ENCODE assay signal across 8 mouse cellular contexts in the genomic region with DNA sequence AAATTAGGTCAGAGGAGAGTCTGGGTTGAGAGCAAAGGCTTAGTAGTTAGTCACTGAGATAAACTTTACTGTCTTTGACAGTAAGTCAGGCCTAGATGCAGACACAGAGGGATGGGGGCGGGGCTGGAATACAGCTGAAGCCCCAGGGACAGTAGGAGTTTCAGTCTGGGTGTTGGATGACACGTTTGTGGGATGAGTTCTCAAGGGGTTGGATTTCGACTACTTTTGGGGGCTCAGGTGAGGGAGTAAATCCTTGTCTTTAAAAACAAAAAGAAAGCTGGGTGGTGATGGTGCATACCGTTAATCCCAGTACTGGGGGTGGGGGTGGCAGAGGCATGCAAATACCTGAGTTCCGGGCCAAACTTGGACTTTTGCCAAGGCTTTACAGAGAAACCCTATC. TPM values are rescaled to one million over a fixed set of nuclear protein-coding genes. Genes with fewer than 3 reads are reported as not detected.
DNase-seq lines count a peak whose midpoint lies in the region; ATAC-seq lines count a peak whose summit lies in the region.

No protein-coding gene starts in this region.

- H3K36me3 ChIP-seq in kidney, embryonic 14.5 days (ENCODE audit: control insufficient read depth, insufficient read depth, low read length): no peaks in the 10 kb centered on the region
- H3K36me3 ChIP-seq in heart, embryonic 14.5 days (ENCODE audit: control insufficient read depth, insufficient read depth, low read length): no peaks in the 10 kb centered on the region
- no peaks in the 10 kb centered on the region for H3K36me3 ChIP-seq in liver, embryonic 16.5 days (ENCODE audit: control insufficient read depth, insufficient read depth)

- peak overlapping the region; percentile 59 for H3K4me2 ChIP-seq in kidney, embryonic 14.5 days (replicated peaks; ENCODE audit: low read depth, low read length)
- H3K4me2 ChIP-seq in heart, embryonic 14.5 days (ENCODE audit: low read length): peak overlapping the region; percentile 81
- peak overlapping the region; percentile 73 for H3K4me2 ChIP-seq in liver, embryonic 16.5 days (ENCODE audit: low read depth, low read length)

- H3K4me3 ChIP-seq in kidney, embryonic 14.5 days (ENCODE audit: low read length): no peak overlapping the region; the same call in 1 of the 2 replicates
- peak overlapping the region in 1 of 2 experiments; percentile 52; a peak in 1 of 4 replicates for H3K4me3 ChIP-seq in heart, embryonic 14.5 days (ENCODE audit: control insufficient read depth in 1 of 2, insufficient read depth in 1 of 2, low read depth in 1 of 2, low read length in 2 of 2)
- H3K4me3 ChIP-seq in liver, embryonic 16.5 days (ENCODE audit: low read depth, low read length): peak overlapping the region; percentile 66; the same call in 1 of the 2 replicates

- peaks cover 15% of the 10 kb centered on the region; the same call in 1 of the 2 replicates for H3K4me1 ChIP-seq in kidney, embryonic 14.5 days (ENCODE audit: control insufficient read depth, insufficient read depth, low read length)
- H3K4me1 ChIP-seq in heart, embryonic 14.5 days (ENCODE audit: control insufficient read depth in 2 of 2, insufficient read depth in 2 of 2, low read length in 2 of 2): peaks cover 9 to 14% of the 10 kb centered on the region in 2 experiments
- H3K4me1 ChIP-seq in liver, embryonic 16.5 days (ENCODE audit: control insufficient read depth, low read depth, low read length): peaks cover 55% of the 10 kb centered on the region

- H3K27me3 ChIP-seq in kidney, embryonic 14.5 days (ENCODE audit: control insufficient read depth, insufficient read depth, low read length): no peaks in the 10 kb centered on the region
- H3K27me3 ChIP-seq in heart, embryonic 14.5 days (ENCODE audit: control insufficient read depth, insufficient read depth, low read length): no peaks in the 10 kb centered on the region
- no peaks in the 10 kb centered on the region for H3K27me3 ChIP-seq in liver, embryonic 16.5 days (ENCODE audit: control insufficient read depth, insufficient read depth, low read depth, low read length)

- 10% methylated on average over 5 of the region's 5 CpGs for WGBS in kidney, embryonic 14.5 days
- 32% methylated on average over 5 of the region's 5 CpGs for WGBS in heart, embryonic 14.5 days
- WGBS in liver, embryonic 16.5 days (ENCODE audit: insufficient replicate concordance): 52% methylated on average over 5 of the region's 5 CpGs

- no peak for ATAC-seq in kidney, embryonic 14.5 days (ENCODE audit: low FRiP score, low TSS enrichment)
- ATAC-seq in heart, embryonic 14.5 days (ENCODE audit: insufficient number of reproducible peaks, insufficient read depth, low FRiP score, low read depth): no peak
- ATAC-seq in liver, embryonic 16.5 days (ENCODE audit: low read depth): no peak

- H3K9me3 ChIP-seq in kidney, embryonic 14.5 days (ENCODE audit: control insufficient read depth, low read length): no peaks in the 10 kb centered on the region
- H3K9me3 ChIP-seq in heart, embryonic 14.5 days (ENCODE audit: control insufficient read depth, low read length): no peaks in the 10 kb centered on the region
- H3K9me3 ChIP-seq in liver, embryonic 16.5 days (replicated peaks; ENCODE audit: control insufficient read depth, low read length): no peaks in the 10 kb centered on the region

- H3K9ac ChIP-seq in kidney, embryonic 14.5 days (ENCODE audit: low read depth, low read length): no peak overlapping the region
- H3K9ac ChIP-seq in heart, embryonic 14.5 days (ENCODE audit: low read length): no peak overlapping the region; the same call in 1 of the 2 replicates
- no peak overlapping the region for H3K9ac ChIP-seq in liver, embryonic 16.5 days (ENCODE audit: low read depth, low read length)

- H3K27ac ChIP-seq in kidney, embryonic 14.5 days (ENCODE audit: low read depth, low read length): peak overlapping the region; percentile 89
- H3K27ac ChIP-seq in heart, embryonic 14.5 days (replicated peaks in 1 of 2; ENCODE audit: control insufficient read depth in 1 of 2, insufficient read depth in 1 of 2, low read depth in 2 of 2, low read length in 2 of 2): peak overlapping the region in 1 of 2 experiments; percentile 85; a peak in 1 of 4 replicates
- H3K27ac ChIP-seq in liver, embryonic 16.5 days (ENCODE audit: low read length): peak overlapping the region; percentile 25; the same call in 1 of the 2 replicates

- DNase-seq in kidney, adult 9 months: no peak
- peak; percentile 57 for DNase-seq in ZHBTc4 (ENCODE audit: low read depth, low spot score)
- no peak for DNase-seq in frontal cortex, postnatal 36 days (ENCODE audit: low spot score in 2 of 2)
- no peak for DNase-seq in right cerebral cortex, postnatal 25 days
- DNase-seq in spleen, postnatal 14 days (ENCODE audit: low spot score in 2 of 2): no peak

RNA-seq across cellular contexts. Expression of gene Sp1, which starts 7.3 kb away (rescaled TPM):
- 16.5 and 16.8 TPM in 2 replicates for polyA plus RNA-seq in kidney, embryonic 14.5 days (2014; fragmentation: Nextera tagmentation; extraction: Ambion mirVana)
- polyA plus RNA-seq in heart, embryonic 14.5 days (2014; fragmentation: Nextera tagmentation; extraction: Ambion mirVana): 8.0 and 8.2 TPM in 2 replicates
- 3.7 TPM in 2 replicates for polyA plus RNA-seq in liver, embryonic 16.5 days (2015; fragmentation: Nextera tagmentation; extraction: Ambion mirVana)

RNA-seq across cellular contexts. Expression of gene Sp7, which starts 31.6 kb away (rescaled TPM):
- 1.0 and 2.0 TPM in 2 replicates for polyA plus RNA-seq in kidney, embryonic 14.5 days (2014; fragmentation: Nextera tagmentation; extraction: Ambion mirVana)
- polyA plus RNA-seq in heart, embryonic 14.5 days (2014; fragmentation: Nextera tagmentation; extraction: Ambion mirVana): 0.22 TPM in 1 of 2 replicates, not detected in the other
- 0.02 TPM in 1 of 2 replicates, not detected in the other for polyA plus RNA-seq in liver, embryonic 16.5 days (2015; fragmentation: Nextera tagmentation; extraction: Ambion mirVana)

RNA-seq across cellular contexts. Expression of gene Amhr2, which starts 46.5 kb away (rescaled TPM):
- 0.51 and 0.95 TPM in 2 replicates for polyA plus RNA-seq in kidney, embryonic 14.5 days (2014; fragmentation: Nextera tagmentation; extraction: Ambion mirVana)
- polyA plus RNA-seq in heart, embryonic 14.5 days (2014; fragmentation: Nextera tagmentation; extraction: Ambion mirVana): 2.1 and 3.1 TPM in 2 replicates
- 0.04 and 0.07 TPM in 2 replicates for polyA plus RNA-seq in liver, embryonic 16.5 days (2015; fragmentation: Nextera tagmentation; extraction: Ambion mirVana)

RNA-seq across cellular contexts. Expression of gene Aaas, which starts 48.1 kb away (rescaled TPM):
- polyA plus RNA-seq in kidney, embryonic 14.5 days (2014; fragmentation: Nextera tagmentation; extraction: Ambion mirVana): 73.3 and 84.7 TPM in 2 replicates
- polyA plus RNA-seq in heart, embryonic 14.5 days (2014; fragmentation: Nextera tagmentation; extraction: Ambion mirVana): 45.0 and 48.4 TPM in 2 replicates
- polyA plus RNA-seq in liver, embryonic 16.5 days (2015; fragmentation: Nextera tagmentation; extraction: Ambion mirVana): 39.3 and 42.4 TPM in 2 replicates
